Mouse (Mus musculus) stomach, embryonic 14.5 days (tissue): ENCODE data around the gene Upp1. TPM values are rescaled to one million over a fixed set of nuclear protein-coding genes. Genes with fewer than 3 reads are reported as not detected.
"Not testable (repeated sequence)": the region's sequence is repeated elsewhere in the genome, so short reads cannot be mapped to it uniquely, and the experiment has no call there.

Experiments used
- ATAC-seq: fragments of 200-750 bp; cut with Nextera tagmentation; 2 replicates; pipeline ENCODE4 v1.8.0; 2017; ENCODE audit warnings: low read depth, moderate TSS enrichment; ENCODE audit not compliant: insufficient number of reproducible peaks, insufficient read depth, low FRiP score
- H3K27ac ChIP-seq: fragments of 300-500 bp; sonication (generic); 2 replicates; pipeline ENCODE4 v1.5.1; 2014; ENCODE audit warnings: mild to moderate bottlenecking, low read length, moderate library complexity, mixed read lengths
- H3K27me3 ChIP-seq: fragments of 300-500 bp; sonication (generic); 2 replicates; pipeline ENCODE4 v1.6.1; 2014; ENCODE audit warnings: low read length, control low read depth, mixed read lengths; ENCODE audit not compliant: control insufficient read depth, insufficient read depth
- H3K36me3 ChIP-seq: fragments of 300-500 bp; sonication (generic); 2 replicates; pipeline ENCODE4 v1.6.1; 2014; ENCODE audit warnings: mild to moderate bottlenecking, control low read depth, low read length, moderate library complexity, mixed read lengths; ENCODE audit not compliant: control insufficient read depth, insufficient read depth
- H3K4me1 ChIP-seq: fragments of 300-500 bp; sonication (generic); 2 replicates; pipeline ENCODE4 v1.6.1; 2014; ENCODE audit warnings: low read length, control low read depth, mixed read lengths; ENCODE audit not compliant: control insufficient read depth, insufficient read depth
- H3K4me2 ChIP-seq: fragments of 300-500 bp; sonication (generic); replicated peaks from 2 replicates; pipeline ENCODE4 v1.6.1; 2014; ENCODE audit warnings: low read depth, low read length, control low read depth
- H3K4me3 ChIP-seq: fragments of 300-500 bp; sonication (generic); 2 replicates; pipeline ENCODE4 v1.5.1; 2014; ENCODE audit warnings: low read depth, low read length, control low read depth
- H3K9ac ChIP-seq: fragments of 300-500 bp; sonication (generic); replicated peaks from 2 replicates; pipeline ENCODE4 v1.6.1; 2014; ENCODE audit warnings: low read depth, mild to moderate bottlenecking, control low read depth, low read length, moderate library complexity, mixed read lengths
- H3K9me3 ChIP-seq: fragments of 300-500 bp; sonication (generic); 2 replicates; pipeline ENCODE4 v1.6.1; 2016; ENCODE audit warnings: low read depth, low read length, control low read depth; ENCODE audit not compliant: control insufficient read depth
- WGBS: fragments of 180-500 bp; shearing (Covaris S2); extraction: QIAGEN DNeasy Blood & Tissue Kit; methylation state at CpG from one replicate; pipeline ENCODE4 v1.1.7; 2014; 5-methylcytosine and 5-hydroxymethylcytosine counted together
- polyA plus RNA-seq: library from polyadenylated mRNA; unstranded; fragments of >200 nt; fragmentation: Nextera tagmentation; extraction: Ambion mirVana; gene quantifications from 2 replicates; pipeline ENCODE4 v1.2.1, GENCODE M21; 2014

Gene Upp1
- polyA plus RNA-seq, 1 experiment from 2014 or later: 6.0 TPM

DNA sequence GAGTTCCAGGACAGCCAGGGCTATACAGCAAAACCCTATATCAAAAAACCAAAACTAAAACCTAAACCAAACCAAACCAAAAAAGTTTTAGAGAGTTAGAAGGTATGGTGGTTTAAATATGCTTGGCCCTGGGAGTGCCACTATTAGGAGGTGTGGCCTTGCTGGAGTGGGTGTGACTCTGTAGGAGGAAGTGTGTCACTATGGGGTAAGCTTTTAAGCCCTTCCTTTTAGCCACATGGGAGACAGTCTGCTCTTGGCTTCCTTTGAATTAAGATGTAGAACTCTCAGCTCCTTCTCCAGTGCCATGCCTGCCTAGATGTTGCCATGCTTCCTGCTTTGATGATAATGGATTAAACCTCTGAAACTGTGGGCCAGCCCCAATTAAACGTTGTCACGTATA lies 27.2 kb downstream of the Upp1 start:
- H3K27ac ChIP-seq: no peak overlapping the region
- no peak overlapping the region for H3K4me2 ChIP-seq
- no peak overlapping the region for H3K4me3 ChIP-seq
- H3K9me3 ChIP-seq: no peaks in the 10 kb centered on the region
- no peaks in the 10 kb centered on the region for H3K36me3 ChIP-seq
- H3K9ac ChIP-seq: no peak overlapping the region
- no peaks in the 10 kb centered on the region for H3K27me3 ChIP-seq
- no peak for ATAC-seq
- H3K4me1 ChIP-seq: no peaks in the 10 kb centered on the region
- WGBS: 87% methylated on average over 2 of the region's 2 CpGs

DNA sequence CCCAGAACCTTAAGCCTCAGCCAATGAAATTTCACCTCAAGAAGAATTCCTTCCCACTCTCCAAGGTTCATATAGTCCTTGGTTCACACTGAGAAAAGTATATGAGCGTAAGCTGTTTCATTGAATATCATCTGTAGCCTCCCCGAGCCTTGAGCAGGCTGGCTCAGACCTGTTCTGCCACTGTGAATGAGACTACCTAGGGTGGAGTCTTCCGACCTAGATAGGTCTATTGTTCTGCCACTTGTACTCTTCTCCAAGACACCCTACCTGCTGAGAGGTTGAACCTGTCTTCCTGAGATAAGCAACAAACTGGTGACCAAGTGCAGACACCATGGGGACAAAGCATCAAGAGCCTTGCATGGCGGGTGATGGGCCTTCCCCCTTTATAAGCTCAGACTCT lies 28.2 kb downstream of the Upp1 start:
- H3K4me1 ChIP-seq: no peaks in the 10 kb centered on the region
- no peak for ATAC-seq
- H3K4me2 ChIP-seq: no peak overlapping the region
- no peak overlapping the region for H3K4me3 ChIP-seq
- H3K9ac ChIP-seq: no peak overlapping the region
- H3K9me3 ChIP-seq: no peaks in the 10 kb centered on the region
- no peak overlapping the region for H3K27ac ChIP-seq
- no peaks in the 10 kb centered on the region for H3K27me3 ChIP-seq
- no peaks in the 10 kb centered on the region for H3K36me3 ChIP-seq
- WGBS: 84% methylated on average over 4 of the region's 4 CpGs

DNA sequence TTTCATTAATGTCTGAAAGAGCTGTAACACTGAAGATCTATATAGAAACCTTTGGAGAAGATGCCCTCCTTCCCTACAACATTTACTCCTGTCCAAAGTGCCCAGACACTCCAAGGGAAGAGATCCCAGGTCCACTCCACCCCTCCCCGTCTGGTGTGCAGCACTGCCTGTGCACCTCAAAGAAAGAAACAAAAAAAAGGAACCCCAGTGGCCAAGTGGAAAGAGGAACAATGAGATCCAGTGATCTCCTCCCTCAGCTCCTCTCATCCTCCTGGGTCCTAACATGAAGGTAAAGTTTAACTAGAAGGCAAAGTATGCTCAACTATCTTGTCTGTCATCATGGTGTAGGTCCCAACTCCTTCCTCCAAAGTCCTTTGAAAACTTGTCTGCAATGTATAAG lies 28.8 kb downstream of the Upp1 start:
- Histone ChIP-seq H3K4me3 (no peak overlapping the region), H3K9ac (no peak overlapping the region), H3K36me3 (no peaks in the 10 kb centered on the region), H3K27ac (no peak overlapping the region), H3K27me3 (no peaks in the 10 kb centered on the region), H3K9me3 (no peaks in the 10 kb centered on the region), H3K4me2 (no peak overlapping the region), H3K4me1 (no peaks in the 10 kb centered on the region)
- no peak for ATAC-seq
- 71% methylated on average over 1 of the region's 1 CpGs for WGBS

DNA sequence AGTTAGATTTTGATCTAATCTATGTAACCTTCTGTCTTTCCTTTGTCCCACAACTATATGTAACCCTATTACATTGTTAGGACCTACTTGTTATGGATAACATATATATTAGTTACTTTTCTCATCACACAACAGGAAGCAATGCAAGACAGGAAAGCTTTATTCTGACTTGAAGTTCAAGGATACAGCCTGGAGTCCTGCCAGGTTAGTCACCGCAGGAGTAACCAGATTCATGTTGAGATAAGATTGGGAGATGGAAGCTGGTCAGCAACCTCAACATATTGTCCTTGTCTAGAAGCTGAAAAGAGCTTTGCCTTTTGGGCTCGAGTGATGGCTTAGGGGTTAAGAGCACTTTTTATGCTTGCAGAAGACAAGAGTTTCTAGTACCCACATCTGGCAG lies 30.3 kb downstream of the Upp1 start:
- no peak for ATAC-seq
- Histone ChIP-seq H3K4me2 (no peak overlapping the region), H3K27me3 (no peaks in the 10 kb centered on the region), H3K36me3 (no peaks in the 10 kb centered on the region), H3K4me1 (no peaks in the 10 kb centered on the region), H3K9me3 (no peaks in the 10 kb centered on the region), H3K4me3 (no peak overlapping the region), H3K9ac (no peak overlapping the region), H3K27ac (no peak overlapping the region)
- WGBS: 70% methylated on average over 2 of the region's 2 CpGs

DNA sequence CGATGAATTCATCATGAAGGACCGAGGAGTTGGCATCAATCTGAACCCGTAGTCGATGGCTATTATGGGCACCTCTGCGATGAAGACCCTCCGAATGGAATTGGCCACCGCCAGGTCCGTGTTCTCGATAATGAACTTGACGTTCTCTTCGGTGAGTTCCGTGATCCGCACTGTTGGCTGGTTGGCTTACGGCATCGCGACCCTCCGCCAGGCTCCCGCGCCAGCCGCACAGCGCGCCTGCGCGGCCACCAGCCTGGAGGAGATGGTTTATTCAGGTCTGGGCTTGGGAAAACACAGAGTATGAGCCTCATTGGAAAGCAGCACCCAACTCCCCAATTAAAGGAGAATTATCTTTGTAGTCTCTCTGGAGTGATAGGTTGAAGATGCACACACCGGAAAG lies 32.5 kb downstream of the Upp1 start:
- H3K27ac ChIP-seq, H3K36me3 ChIP-seq, H3K9me3 ChIP-seq, ATAC-seq, H3K4me3 ChIP-seq, H3K9ac ChIP-seq, H3K4me1 ChIP-seq, H3K4me2 ChIP-seq, H3K27me3 ChIP-seq: not testable (repeated sequence)
- WGBS: 78% methylated on average over 25 of the region's 25 CpGs

DNA sequence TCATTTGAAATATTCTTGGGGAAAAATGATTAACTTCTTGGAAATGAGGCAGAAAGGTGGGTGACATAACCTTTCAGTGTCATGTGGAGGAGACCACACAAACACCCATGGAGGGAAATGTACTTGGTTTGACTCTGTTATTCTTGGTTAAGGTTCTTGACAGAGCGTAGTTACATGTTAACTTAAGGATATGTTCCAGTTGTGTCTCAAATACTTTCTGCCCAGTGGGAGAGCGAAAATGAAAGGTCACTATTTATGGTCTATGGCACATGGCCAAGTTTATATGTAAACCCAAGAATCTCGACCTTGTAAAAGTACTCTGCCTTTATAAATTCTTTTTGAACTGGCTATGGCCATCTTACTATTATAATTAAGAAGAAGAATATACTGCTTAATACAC lies 42.0 kb downstream of the Upp1 start:
- WGBS: 32% methylated on average over 3 of the region's 3 CpGs
- Histone ChIP-seq H3K27ac (no peak overlapping the region), H3K4me1 (no peaks in the 10 kb centered on the region), H3K4me2 (no peak overlapping the region), H3K9me3 (no peaks in the 10 kb centered on the region), H3K9ac (no peak overlapping the region), H3K27me3 (no peaks in the 10 kb centered on the region), H3K36me3 (no peaks in the 10 kb centered on the region), H3K4me3 (no peak overlapping the region)
- no peak; the same call in 1 of the 2 replicates for ATAC-seq

DNA sequence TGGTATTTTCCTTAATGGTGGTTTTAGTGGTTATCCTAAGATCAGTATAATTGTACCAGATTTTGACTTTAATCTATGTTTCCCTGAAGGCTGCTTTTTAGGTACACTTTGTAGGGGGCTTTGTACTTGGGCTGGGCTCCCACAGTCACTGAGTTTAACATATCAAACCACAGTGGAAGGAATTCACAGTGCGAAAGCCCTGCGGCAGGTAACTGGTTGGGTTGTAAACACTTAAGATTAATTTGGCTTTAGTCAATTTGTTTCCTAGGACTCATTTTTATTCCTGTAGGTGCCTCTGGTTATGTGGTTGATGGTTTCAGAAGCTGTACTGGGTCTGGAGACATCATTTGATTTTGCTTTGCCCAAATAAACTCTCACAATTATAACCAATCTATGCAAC lies 49.4 kb downstream of the Upp1 start:
- Histone ChIP-seq H3K4me2 (no peak overlapping the region), H3K27me3 (no peaks in the 10 kb centered on the region), H3K27ac (no peak overlapping the region), H3K9me3 (no peaks in the 10 kb centered on the region), H3K36me3 (no peaks in the 10 kb centered on the region), H3K9ac (no peak overlapping the region), H3K4me3 (no peak overlapping the region), H3K4me1 (no peaks in the 10 kb centered on the region)
- ATAC-seq: no peak
- 71% methylated on average over 2 of the region's 2 CpGs for WGBS

DNA sequence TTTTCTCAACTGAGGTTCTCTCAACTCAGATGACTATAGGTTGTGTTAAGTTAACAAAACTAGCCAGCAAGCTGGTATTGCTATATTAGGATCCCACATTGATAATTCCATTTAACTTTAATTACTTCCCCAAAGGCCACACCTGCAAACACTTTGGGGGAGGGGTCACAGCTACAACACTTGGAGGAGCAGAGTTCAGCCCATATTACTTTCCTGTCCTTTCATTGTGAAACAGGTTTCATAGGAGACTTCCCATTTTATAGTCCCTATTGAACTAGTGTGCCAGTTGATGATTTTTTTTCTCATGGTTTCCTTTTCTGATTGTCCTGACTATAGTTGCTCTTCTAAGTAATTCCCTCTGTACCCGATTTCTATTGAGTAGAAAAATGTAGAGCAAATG lies 63.6 kb downstream of the Upp1 start:
- ATAC-seq: no peak
- H3K4me1 ChIP-seq: no peaks in the 10 kb centered on the region
- H3K27ac ChIP-seq: no peak overlapping the region
- H3K27me3 ChIP-seq: no peaks in the 10 kb centered on the region
- no peak overlapping the region for H3K4me2 ChIP-seq
- no peaks in the 10 kb centered on the region for H3K9me3 ChIP-seq
- no peak overlapping the region for H3K4me3 ChIP-seq
- H3K9ac ChIP-seq: no peak overlapping the region
- no peaks in the 10 kb centered on the region for H3K36me3 ChIP-seq
- 90% methylated on average over 1 of the region's 1 CpGs for WGBS
